Comparison of ENCODE assay signal across 20 mouse cellular contexts in genomic region chr6:41824086-41824485, GRCm38 (mm10). TPM values are rescaled to one million over a fixed set of nuclear protein-coding genes. Genes with fewer than 3 reads are reported as not detected.
DNase-seq lines count a peak whose midpoint lies in the region; ATAC-seq lines count a peak whose summit lies in the region.
"Had no signal": no experiment of that assay in that cellular context is flagged by ENCODE, and none has a peak within 500 bp of the region (broad histone marks: within the 10 kb centered on the region; RNA-seq: fewer than 3 reads in every experiment).

No protein-coding gene starts in this region.

- ATAC-seq in frontal cortex, adult (ENCODE audit: low TSS enrichment) = no peak
- ATAC-seq: activated CD4-positive, CD25-positive, alpha-beta regulatory T cell, adult 4 months; CD4-positive, CD25-positive, alpha-beta regulatory T cell, adult 4 months; Patski had no signal

- peak; percentile 89 for DNase-seq in fat pad, adult 2 months (ENCODE audit: extremely low read depth, low read depth, low spot score)
- peak; percentile 75 for DNase-seq in gonadal fat pad, adult 2 months (ENCODE audit: low read depth)
- DNase-seq in embryo, embryonic 11 days = no peak
- DNase-seq: adrenal gland, adult 2 months; adrenal gland, adult 8-10 months; adrenal gland, postnatal 10 days; adrenal gland, postnatal 14 days; adrenal gland, postnatal 25 days; adrenal gland, postnatal 36 days; B cell, adult 2 months; cerebellum, adult 11 months; cerebellum, adult 11-12 months; cerebellum, adult 18-20 months had no signal

RNA-seq across cellular contexts. Expression of gene Pip, which starts 23.2 kb away (rescaled TPM):
- not detected in 2 replicates for polyA plus RNA-seq in gonadal fat pad, adult 2 months (2012; rRNA removed)
- polyA plus RNA-seq: activated CD4-positive, CD25-positive, alpha-beta regulatory T cell, adult 4 months; adrenal gland, adult 2 months; brain, embryonic 14.5 days; C2C12; CD4-positive, CD25-positive, alpha-beta regulatory T cell, adult 4 months; G1E; Patski had no signal

RNA-seq across cellular contexts. Expression of gene Sval2, which starts 28.7 kb away (rescaled TPM):
- not detected in 2 replicates for polyA plus RNA-seq in gonadal fat pad, adult 2 months (2012; rRNA removed)
- polyA plus RNA-seq: activated CD4-positive, CD25-positive, alpha-beta regulatory T cell, adult 4 months; adrenal gland, adult 2 months; brain, embryonic 14.5 days; C2C12; CD4-positive, CD25-positive, alpha-beta regulatory T cell, adult 4 months; G1E; Patski had no signal

RNA-seq across cellular contexts. Expression of gene Olfr459, which starts 49.1 kb away (rescaled TPM):
- polyA plus RNA-seq in gonadal fat pad, adult 2 months (2012; rRNA removed) = 0.12 TPM in 1 of 2 replicates, not detected in the other
- polyA plus RNA-seq: adrenal gland, adult 2 months; brain, embryonic 14.5 days; C2C12; G1E; Patski had no signal
